15 mouse cellular contexts compared by ENCODE assay signal in genomic region chr3:88207451-88208100, GRCm38 (mm10). TPM values are rescaled to one million over a fixed set of nuclear protein-coding genes. Genes with fewer than 3 reads are reported as not detected.
DNase-seq lines count a peak whose midpoint lies in the region; ATAC-seq and TF ChIP-seq lines count a peak whose summit lies in the region.
"Had no signal": no experiment of that assay in that cellular context is flagged by ENCODE, and none has a peak within 500 bp of the region (broad histone marks: within the 10 kb centered on the region; RNA-seq: fewer than 3 reads in every experiment).

No protein-coding gene starts in this region.

- TF ChIP-seq POLR2A in olfactory bulb, adult 2 months (IDR thresholded peaks at IDR 0.05; ENCODE audit: insufficient read depth, low read depth, low read length), result no peak

- peaks cover 100% of the 10 kb centered on the region for H3K4me1 ChIP-seq in forebrain, embryonic 10.5 days
- peaks cover 41% of the 10 kb centered on the region for H3K4me1 ChIP-seq in hindbrain, postnatal 0 days (ENCODE audit: insufficient read depth, low read length)
- peaks cover 49% of the 10 kb centered on the region for H3K4me1 ChIP-seq in olfactory bulb, adult 2 months (ENCODE audit: control insufficient read depth, insufficient read depth, low read length)

- H3K4me3 ChIP-seq in forebrain, embryonic 10.5 days, result peak overlapping the region; percentile 78
- peak overlapping the region; percentile 57 for H3K4me3 ChIP-seq in hindbrain, postnatal 0 days (ENCODE audit: low read length)
- peak overlapping the region; percentile 74 for H3K4me3 ChIP-seq in olfactory bulb, adult 2 months (ENCODE audit: insufficient read depth, low read depth, low read length)
- H3K4me3 ChIP-seq: liver, embryonic 12.5 days had no signal

- TF ChIP-seq CTCF in hindbrain, postnatal 0 days (IDR thresholded peaks at IDR 0.05; ENCODE audit: low read depth), result no peak
- TF ChIP-seq CTCF in olfactory bulb, adult 2 months (IDR thresholded peaks at IDR 0.05; ENCODE audit: insufficient read depth, low read depth, low read length), result no peak

- peak; percentile 18 to 33 for DNase-seq in layer of hippocampus, postnatal 25 days (ENCODE audit: extremely low spot score in 1 of 2, low spot score in 1 of 2)
- DNase-seq in layer of hippocampus, adult 9-11 months, result no peak
- peak; percentile 50 for DNase-seq in forebrain, embryonic 10.5 days (ENCODE audit: extremely low spot score, low spot score)
- DNase-seq in hindbrain, postnatal 0 days (ENCODE audit: low spot score), result peak; percentile 71
- no peak for DNase-seq in ovary, postnatal 10 days (ENCODE audit: low spot score)
- no peak for DNase-seq in testis, postnatal 14 days (ENCODE audit: low spot score)
- DNase-seq in lung, postnatal 14 days, result no peak
- DNase-seq: adrenal gland, postnatal 36 days; gastrocnemius, postnatal 25 days had no signal

- peak overlapping the region; percentile 98 for H3K27ac ChIP-seq in forebrain, embryonic 10.5 days
- peak overlapping the region; percentile 94 for H3K27ac ChIP-seq in hindbrain, postnatal 0 days
- peak overlapping the region; percentile 98 for H3K27ac ChIP-seq in olfactory bulb, adult 2 months (ENCODE audit: insufficient read depth, low read depth, low read length)
- H3K27ac ChIP-seq: liver, embryonic 12.5 days had no signal

- under 1% methylated on average over 15 of the region's 15 CpGs for WGBS in forebrain, embryonic 10.5 days
- 1% methylated on average over 14 of the region's 15 CpGs for WGBS in hindbrain, postnatal 0 days
- WGBS in olfactory bulb, adult 2 months, result 7% methylated on average over 15 of the region's 15 CpGs

- ATAC-seq in hindbrain, postnatal 0 days, result no peak
- ATAC-seq: liver, embryonic 12.5 days; Patski had no signal

- H3K36me3 ChIP-seq in forebrain, embryonic 10.5 days (replicated peaks), result peaks cover 24% of the 10 kb centered on the region
- H3K36me3 ChIP-seq in hindbrain, postnatal 0 days (ENCODE audit: insufficient read depth, low read length), result no peaks in the 10 kb centered on the region
- H3K36me3 ChIP-seq: liver, embryonic 12.5 days had no signal

- peak overlapping the region; percentile 81 for H3K9ac ChIP-seq in hindbrain, postnatal 0 days (replicated peaks; ENCODE audit: low read length)
- H3K9ac ChIP-seq: liver, embryonic 12.5 days had no signal

- no peaks in the 10 kb centered on the region for H3K9me3 ChIP-seq in forebrain, embryonic 10.5 days
- no peaks in the 10 kb centered on the region for H3K9me3 ChIP-seq in hindbrain, postnatal 0 days (ENCODE audit: low read length)
- H3K9me3 ChIP-seq: liver, embryonic 12.5 days had no signal

- peak overlapping the region; percentile 66 for H3K4me2 ChIP-seq in hindbrain, postnatal 0 days (ENCODE audit: low read depth, low read length)
- H3K4me2 ChIP-seq: liver, embryonic 12.5 days had no signal

- peaks cover 100% of the 10 kb centered on the region for H3K27me3 ChIP-seq in forebrain, embryonic 10.5 days (ENCODE audit: poor library complexity, severe bottlenecking)
- 0 out of 2 replicates have a peak, but pooled peaks cover 4% of the 10 kb centered on the region for H3K27me3 ChIP-seq in hindbrain, postnatal 0 days (ENCODE audit: insufficient read depth, low read length)

RNA-seq across cellular contexts. Expression of gene Rhbg, which starts 46.9 kb away (rescaled TPM):
- total RNA-seq in layer of hippocampus, postnatal 25 days (2021), result not detected
- polyA plus RNA-seq in forebrain, embryonic 10.5 days (2016; fragmentation: Nextera tagmentation; extraction: Ambion mirVana), result 0.37 and 0.38 TPM in 2 replicates
- total RNA-seq in hindbrain, postnatal 0 days (2014; rRNA removed), result 0.94 and 1.0 TPM in 2 replicates
- polyA plus RNA-seq in hindbrain, postnatal 0 days (2015; fragmentation: Nextera tagmentation; extraction: Ambion mirVana), result 0.37 and 0.43 TPM in 2 replicates
- polyA plus RNA-seq in olfactory bulb, adult 2 months (2012; ENCODE audit: insufficient read depth, insufficient read length, low replicate concordance, missing spikeins), result not detected in 2 replicates
- total RNA-seq: gastrocnemius, postnatal 25 days; layer of hippocampus, postnatal 14 days; megakaryocyte-erythroid progenitor cell, adult 5-6 weeks had no signal
- polyA plus RNA-seq: C2C12, Patski had no signal

Comparison
In these comparisons a context has a peak if more than half of its experiments do, and no peak if none do; other contexts are left out.
1. DNase-seq: peak in layer of hippocampus, postnatal 25 days (2 of 2), forebrain, embryonic 10.5 days (single experiment) and hindbrain, postnatal 0 days (single experiment); none in layer of hippocampus, adult 9-11 months (single experiment), ovary, postnatal 10 days (single experiment), testis, postnatal 14 days (single experiment) and lung, postnatal 14 days (single experiment).
2. Peak in every context shown above with its lines, with median percentiles within 50 percentile points of each other: H3K27ac ChIP-seq and H3K4me3 ChIP-seq.